Mouse (Mus musculus): ENCODE data around the gene Cog4. TPM values are rescaled to one million over a fixed set of nuclear protein-coding genes. Genes with fewer than 3 reads are reported as not detected.

Gene Cog4
- total RNA-seq (2022) = 100 to 1,000 TPM in 1 of 4 experiments, 10 to 100 TPM in 3; 76.3 to 100 (median 88.2) TPM

- peak; percentile 67 for DNase-seq
Measured at GRCm38 (mm10) chr8:110846405-110847170, at the start of gene Cog4, which contains the start of gene Sf3b3. TSS of gene Cog4 (plus strand) at chr8:110846600. TSS of gene Sf3b3 (minus strand) at chr8:110846787.

GRCm38 (mm10) chr8:110797086-110797485 is 49.3 kb upstream of the Cog4 start:
- no peak for DNase-seq

- no peak for DNase-seq
Measured at GRCm38 (mm10) chr8:110802988-110803387, 43.4 kb upstream of the Cog4 start.

GRCm38 (mm10) chr8:110803856-110804255 is 42.5 kb upstream of the Cog4 start:
- no peak for DNase-seq

GRCm38 (mm10) chr8:110804825-110805514 is 41.4 kb upstream of the Cog4 start:
- DNase-seq = no peak

GRCm38 (mm10) chr8:110805669-110806068 is 40.7 kb upstream of the Cog4 start, which contains the start of gene Il34:
TSS of gene Il34 (minus strand) at chr8:110805924.
- no peak for DNase-seq

GRCm38 (mm10) chr8:110806146-110806545 is 40.3 kb upstream of the Cog4 start:
- no peak for DNase-seq

- DNase-seq = no peak
Measured at GRCm38 (mm10) chr8:110808495-110809472, 37.6 kb upstream of the Cog4 start.

GRCm38 (mm10) chr8:110809831-110810230 is 36.6 kb upstream of the Cog4 start:
- DNase-seq = no peak

- no peak for DNase-seq
Measured at GRCm38 (mm10) chr8:110810481-110811065, 35.8 kb upstream of the Cog4 start.

GRCm38 (mm10) chr8:110811116-110811515 is 35.3 kb upstream of the Cog4 start:
- no peak for DNase-seq

- DNase-seq = no peak
Measured at GRCm38 (mm10) chr8:110811793-110812192, 34.6 kb upstream of the Cog4 start.

GRCm38 (mm10) chr8:110812349-110813080 is 33.9 kb upstream of the Cog4 start:
- no peak for DNase-seq

GRCm38 (mm10) chr8:110813081-110813812 is 33.2 kb upstream of the Cog4 start:
- no peak for DNase-seq

- DNase-seq = no peak
Measured at GRCm38 (mm10) chr8:110815308-110815707, 31.1 kb upstream of the Cog4 start.

- DNase-seq = no peak
Measured at GRCm38 (mm10) chr8:110816990-110817389, 29.4 kb upstream of the Cog4 start.

- DNase-seq = no peak
Measured at GRCm38 (mm10) chr8:110818593-110818992, 27.8 kb upstream of the Cog4 start.

GRCm38 (mm10) chr8:110820257-110820656 is 26.1 kb upstream of the Cog4 start:
- no peak for DNase-seq

GRCm38 (mm10) chr8:110821960-110822359 is 24.4 kb upstream of the Cog4 start:
- no peak for DNase-seq

GRCm38 (mm10) chr8:110824861-110825260 is 21.5 kb upstream of the Cog4 start:
- no peak for DNase-seq

GRCm38 (mm10) chr8:110828511-110828910 is 17.9 kb upstream of the Cog4 start:
- no peak for DNase-seq
